Mouse (Mus musculus): ENCODE results near the gene Mdm1.
"Not testable (repeated sequence)": the region's sequence is repeated elsewhere in the genome, so short reads cannot be mapped to it uniquely, and the experiment has no call there.

The Mdm1 gene

DNA sequence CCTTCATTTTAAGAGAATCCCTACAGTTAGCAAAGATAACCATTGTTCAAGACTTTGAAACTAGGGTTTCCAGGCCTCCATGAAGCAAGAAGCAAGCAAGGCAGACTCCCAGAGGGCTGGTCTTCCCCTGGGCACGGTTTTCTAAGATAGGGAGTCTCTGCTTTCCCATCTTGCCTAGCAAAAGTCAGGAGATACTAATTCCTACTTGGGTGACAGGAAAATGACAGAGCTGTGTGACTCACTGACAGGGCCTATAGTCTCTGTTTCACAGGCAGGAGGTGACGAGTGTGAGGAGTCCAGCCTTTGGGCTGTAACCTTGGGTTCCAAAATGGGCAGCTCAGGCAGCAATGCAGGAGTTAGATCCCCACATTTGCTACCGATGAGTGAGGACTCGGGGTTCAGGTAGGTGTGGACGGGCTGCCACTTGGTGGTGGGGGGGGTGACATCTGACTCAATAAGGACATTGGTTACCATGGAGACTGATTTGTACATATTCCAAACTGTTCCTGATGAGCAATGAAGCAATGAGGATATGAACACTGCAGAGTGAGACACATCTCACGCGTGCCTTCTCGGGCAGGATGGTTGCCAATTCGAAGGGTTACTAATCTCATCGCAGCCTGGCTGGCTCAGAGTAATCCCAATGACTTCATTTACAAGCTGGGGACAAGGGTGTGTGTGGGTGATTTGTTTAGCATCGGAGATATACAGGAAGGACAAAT lies 19.0 kb upstream of the Mdm1 start:
- no peak for DNase-seq (ENCODE audit: low spot score in 2 of 2)

GRCm38 (mm10) chr10:118125236-118125635 lies 16.4 kb upstream of the Mdm1 start:
- DNase-seq (ENCODE audit: low spot score in 2 of 2): no peak

GRCm38 (mm10) chr10:118125776-118126445 lies 15.7 kb upstream of the Mdm1 start:
- no peak for DNase-seq (ENCODE audit: low spot score in 2 of 2)

- no peak for DNase-seq (ENCODE audit: low spot score in 2 of 2)
These were observed 12.5 kb upstream of the Mdm1 start for GRCm38 (mm10) chr10:118129001-118129682.

GRCm38 (mm10) chr10:118130016-118130415 lies 11.6 kb upstream of the Mdm1 start:
- no peak for DNase-seq (ENCODE audit: low spot score in 2 of 2)

DNA sequence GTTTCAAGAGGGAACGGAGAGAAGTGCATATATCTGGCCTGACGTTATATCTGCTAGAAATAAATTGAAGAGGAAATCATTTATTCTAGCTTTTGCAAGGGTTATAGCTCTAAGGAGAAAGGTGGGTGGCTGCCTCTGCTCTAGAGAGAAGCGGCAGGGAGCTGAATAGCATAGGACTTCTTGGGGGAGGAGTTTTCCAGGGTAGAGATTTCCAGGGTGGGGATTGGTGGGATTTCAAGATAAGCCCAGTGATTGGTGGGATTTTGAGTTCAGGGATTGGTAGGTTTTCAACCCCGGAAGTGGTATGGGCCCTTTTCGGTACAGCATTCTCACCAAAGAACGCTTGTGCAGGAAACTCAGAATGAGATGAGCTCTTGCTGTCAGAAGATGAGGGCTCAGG lies 8.6 kb upstream of the Mdm1 start:
- DNase-seq (ENCODE audit: low spot score in 2 of 2): no peak

- no peak for DNase-seq (ENCODE audit: low spot score in 2 of 2)
These were observed 3.1 kb upstream of the Mdm1 start for GRCm38 (mm10) chr10:118138508-118138907.

- no peak for DNase-seq (ENCODE audit: low spot score in 2 of 2)
These were observed 1.6 kb upstream of the Mdm1 start for GRCm38 (mm10) chr10:118139837-118140570.

GRCm38 (mm10) chr10:118141884-118142801 lies 532 bp downstream of the Mdm1 start:
- DNase-seq (ENCODE audit: low spot score in 2 of 2): peak; percentile 20 to 33

DNA sequence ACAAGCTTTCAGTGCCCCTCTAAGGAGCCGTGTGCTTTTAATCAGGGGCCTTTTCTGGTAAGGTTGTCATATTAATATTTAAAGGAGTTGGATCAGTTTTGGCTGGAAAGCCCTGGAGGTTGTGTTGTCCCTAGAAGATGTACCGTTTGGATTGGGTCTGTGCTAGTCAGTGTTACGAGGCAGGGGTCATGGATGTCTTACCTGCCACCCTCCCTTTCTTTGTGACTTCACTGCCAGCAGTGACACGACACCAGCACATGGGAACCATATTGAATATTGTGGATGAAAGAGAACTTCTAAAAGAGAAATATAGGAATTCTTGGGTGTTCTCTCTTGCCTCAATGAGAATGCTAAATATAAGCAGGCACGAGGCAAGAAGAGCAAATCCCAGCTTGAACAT lies 7.8 kb downstream of the Mdm1 start:
- DNase-seq (ENCODE audit: low spot score in 2 of 2): no peak

DNA sequence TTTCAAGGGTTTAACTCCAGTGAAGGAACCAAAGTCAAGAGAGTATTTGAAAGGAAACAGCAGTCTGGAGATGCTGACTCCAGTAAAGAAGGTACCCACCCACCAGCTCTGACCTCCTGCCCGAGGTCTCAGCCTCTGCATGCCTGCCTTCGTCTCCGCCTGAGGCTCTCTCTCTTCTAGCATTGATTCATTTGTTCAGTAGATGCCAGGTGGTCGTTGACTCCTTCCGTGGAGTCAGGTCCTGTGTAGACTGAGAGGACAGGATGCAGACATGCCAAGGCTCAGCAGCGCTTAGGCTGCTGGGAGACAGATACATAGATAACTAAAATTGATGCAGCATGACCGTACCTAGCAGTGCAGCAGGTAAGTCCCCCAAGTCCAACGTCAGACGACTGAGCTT lies 9.3 kb downstream of the Mdm1 start:
- no peak for DNase-seq (ENCODE audit: low spot score in 2 of 2)

DNA sequence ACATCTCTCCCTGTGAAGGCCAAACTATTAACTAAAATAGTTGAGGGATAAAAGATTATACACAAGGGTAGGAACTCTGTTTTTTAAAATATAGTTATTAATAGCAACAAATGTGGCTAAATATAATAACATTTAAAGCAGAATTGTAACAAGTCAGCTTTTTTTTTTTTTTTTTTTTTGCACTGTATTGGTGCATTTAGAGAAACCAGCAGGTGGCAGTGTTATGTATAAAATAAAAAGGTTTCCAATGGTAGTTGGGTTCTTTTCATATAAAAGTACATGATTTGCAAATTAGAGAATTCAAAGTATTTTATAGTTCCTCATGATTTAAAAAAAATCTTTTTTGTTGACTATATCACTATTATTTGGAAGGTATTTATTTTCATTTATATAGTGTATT lies 14.3 kb downstream of the Mdm1 start:
- DNase-seq (ENCODE audit: low spot score in 2 of 2): no peak

- peak; percentile 45 to 60 for DNase-seq (ENCODE audit: low spot score in 2 of 2)
These were observed 19.5 kb downstream of the Mdm1 start for GRCm38 (mm10) chr10:118161131-118161530.

DNA sequence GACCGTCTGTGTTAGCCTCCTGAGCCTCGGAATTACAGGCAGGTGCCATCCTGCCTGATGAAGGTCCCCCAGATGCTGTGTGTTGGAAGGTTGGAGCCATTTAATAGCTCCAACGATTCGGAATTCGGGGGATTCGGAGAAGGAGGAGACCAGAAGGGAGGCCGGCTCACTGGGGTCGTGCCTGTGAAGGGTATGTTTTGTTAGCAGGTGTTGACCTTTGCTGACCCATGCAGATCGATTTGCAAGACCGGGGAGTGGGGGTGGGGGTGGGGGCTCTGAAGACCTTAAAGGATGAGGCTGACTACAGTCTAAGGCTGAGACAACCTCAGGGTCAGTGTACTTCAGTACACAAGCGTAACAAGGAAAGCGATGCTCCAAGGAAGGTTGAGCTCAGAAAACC lies 27.6 kb downstream of the Mdm1 start:
- DNase-seq (ENCODE audit: low spot score in 2 of 2): no peak

GRCm38 (mm10) chr10:118172416-118172815 lies 30.8 kb downstream of the Mdm1 start:
- no peak for DNase-seq (ENCODE audit: low spot score in 2 of 2)

- no peak for DNase-seq (ENCODE audit: low spot score in 2 of 2)
These were observed 31.3 kb downstream of the Mdm1 start for GRCm38 (mm10) chr10:118172876-118173275.

GRCm38 (mm10) chr10:118175542-118175941 lies 33.9 kb downstream of the Mdm1 start:
- not testable (repeated sequence) for DNase-seq (ENCODE audit: low spot score in 2 of 2)

- DNase-seq (ENCODE audit: low spot score in 2 of 2): no peak
These were observed 37.1 kb downstream of the Mdm1 start for GRCm38 (mm10) chr10:118178735-118179151.

- DNase-seq (ENCODE audit: low spot score in 2 of 2): no peak
These were observed 37.7 kb downstream of the Mdm1 start for GRCm38 (mm10) chr10:118179265-118179664.

DNA sequence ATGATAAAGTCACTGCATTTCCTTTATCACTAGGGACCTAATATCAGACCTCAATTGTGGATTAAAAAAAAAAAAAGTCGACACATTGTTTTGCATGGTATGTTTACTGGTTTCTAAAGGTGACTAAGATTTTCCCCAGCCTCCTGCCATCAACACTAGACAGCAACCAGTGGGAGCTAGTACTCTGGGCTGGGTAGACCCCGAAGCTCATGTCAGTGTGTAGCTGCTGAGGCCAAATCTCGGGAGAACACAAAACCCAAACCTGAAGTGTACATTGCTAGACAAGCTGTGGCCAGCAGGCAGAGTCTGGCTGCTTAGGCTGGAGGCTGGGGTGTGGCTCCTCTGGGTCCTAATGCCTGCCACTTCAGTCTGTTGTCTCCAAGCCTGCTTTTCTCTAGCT lies 53.5 kb downstream of the Mdm1 start:
- DNase-seq (ENCODE audit: low spot score in 2 of 2): not testable (repeated sequence)

DNA sequence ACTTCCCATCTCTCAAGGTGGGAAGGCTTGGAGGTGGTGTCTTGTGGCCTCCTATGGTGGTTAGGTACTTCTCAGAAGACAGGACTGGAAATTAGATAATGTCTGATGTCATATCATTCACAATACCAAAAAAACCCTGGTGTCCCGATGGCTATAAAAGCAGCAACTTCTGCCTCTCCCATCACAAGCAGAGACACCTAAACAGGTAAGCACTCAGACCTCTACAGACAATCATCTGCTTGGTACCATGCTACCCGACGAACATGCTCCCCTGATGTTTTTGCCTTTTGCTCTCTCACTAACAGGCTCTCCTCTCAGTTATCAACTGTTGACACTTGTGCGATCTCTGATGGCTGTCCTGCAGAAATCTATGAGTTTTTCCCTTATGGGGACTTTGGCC lies 63.0 kb downstream of the Mdm1 start, which contains the start of gene Il22:
Gene Il22, plus strand, starts transcription at position 301 of the 400 bp plus-strand sequence.
- DNase-seq (ENCODE audit: low spot score in 2 of 2): no peak

All from frontal cortex, postnatal 14 days (tissue).